Mouse (Mus musculus) embryo, embryonic 10 days (tissue): ENCODE data around the gene Zmynd15.

ENCODE experiments used
- DNase-seq: peaks from one replicate; pipeline ENCODE4 v3.0.0-alpha.2; 2015; ENCODE audit warnings: low spot score

The Zmynd15 gene

DNA sequence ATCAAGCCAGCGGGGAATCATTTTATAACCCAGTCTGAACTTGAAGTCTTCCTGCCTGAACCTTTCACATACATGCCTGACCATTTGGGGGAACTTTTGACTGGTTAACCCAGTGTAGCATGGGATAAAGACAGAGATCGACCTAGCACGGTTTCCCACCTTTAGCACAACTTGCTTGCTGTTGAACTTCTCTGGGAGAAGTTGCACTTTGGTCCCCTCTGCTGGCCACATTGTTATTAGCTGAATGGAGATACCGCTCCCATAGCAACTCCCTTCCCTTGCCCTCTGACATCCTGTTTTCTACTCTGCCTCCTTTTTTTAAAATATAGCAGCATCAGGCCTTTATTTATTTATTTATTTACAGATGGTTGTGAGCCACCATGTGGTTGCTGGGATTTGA, 47.2 kb downstream of the Zmynd15 start:
- DNase-seq: peak; percentile 73

- no peak for DNase-seq
Observed at GRCm38 (mm10) chr11:70506962-70507515, 47.8 kb downstream of the Zmynd15 start.

GRCm38 (mm10) chr11:70509753-70510564, 50.7 kb downstream of the Zmynd15 start:
- peak; percentile 73 for DNase-seq

DNA sequence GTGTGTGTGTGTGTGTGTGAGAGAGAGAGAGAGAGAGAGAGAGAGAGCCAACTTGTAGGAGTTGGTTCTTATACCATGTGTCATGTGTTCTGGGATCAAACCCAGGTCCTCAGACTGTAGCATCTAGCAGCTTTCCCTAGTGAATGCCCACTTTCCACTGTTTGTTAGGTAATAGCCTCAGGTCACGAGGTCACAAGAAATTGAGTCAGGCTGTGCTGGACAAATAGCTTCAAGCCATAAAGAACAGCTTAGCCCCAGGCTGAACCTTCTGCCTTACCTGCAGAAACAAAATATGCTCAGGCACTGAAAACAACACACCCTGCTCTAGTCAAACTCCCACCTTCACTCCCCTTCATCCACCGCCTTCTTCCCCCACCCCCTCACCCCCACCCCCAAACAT, 52.0 kb downstream of the Zmynd15 start:
- no peak for DNase-seq

DNA sequence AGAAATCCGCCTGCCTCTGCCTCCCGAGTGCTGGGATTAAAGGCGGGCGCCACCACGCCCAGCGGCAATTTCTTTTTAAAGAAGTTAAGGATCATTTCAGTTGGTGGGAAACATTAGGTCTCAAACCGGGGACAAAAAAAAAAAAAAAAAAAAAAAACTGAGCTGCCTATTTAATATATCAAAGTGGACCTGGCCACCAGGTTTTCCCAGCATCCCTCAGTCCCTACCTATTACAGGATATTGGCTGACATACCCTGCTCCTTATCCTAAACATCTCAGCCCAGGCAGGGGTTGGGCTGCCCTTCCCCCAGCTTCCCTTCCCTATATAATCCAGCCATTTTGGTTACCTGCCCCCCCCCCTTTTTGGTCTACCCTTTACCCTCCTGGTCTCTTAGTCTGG, 52.6 kb downstream of the Zmynd15 start:
- no peak for DNase-seq

- no peak for DNase-seq
Observed at GRCm38 (mm10) chr11:70512709-70513342, 53.6 kb downstream of the Zmynd15 start.

DNA sequence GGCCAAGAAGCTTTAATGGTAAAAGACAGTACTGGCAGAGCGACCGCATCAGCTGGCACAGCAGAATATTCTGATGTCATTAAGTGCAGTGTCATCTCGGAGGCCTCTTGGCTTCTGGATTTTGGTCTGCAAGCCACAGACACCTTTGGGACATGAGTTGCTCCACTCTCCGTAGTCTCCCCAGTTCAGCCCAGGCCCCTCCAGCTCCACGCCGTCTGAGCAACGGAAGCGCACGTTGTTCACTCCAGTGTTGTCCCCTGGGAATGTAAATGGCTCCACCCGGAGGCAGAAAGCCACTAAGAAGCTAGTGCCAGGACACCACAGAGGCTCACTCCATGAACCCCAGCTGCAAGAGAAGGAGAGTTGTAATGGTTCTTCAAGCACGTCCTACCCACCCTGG, 54.3 kb downstream of the Zmynd15 start:
- DNase-seq: no peak

GRCm38 (mm10) chr11:70514288-70514687, 55.1 kb downstream of the Zmynd15 start, which contains the start of gene Vmo1:
Vmo1 (minus strand) TSS chr11:70514616.
- DNase-seq: no peak
